Mouse (Mus musculus): ENCODE data around the gene Syn3. TPM values are rescaled to one million over a fixed set of nuclear protein-coding genes. Genes with fewer than 3 reads are reported as not detected.

Syn3 gene
- polyA plus RNA-seq, 1 experiment from 2014 or later, result 2.6 TPM

- ATAC-seq (ENCODE audit: insufficient number of reproducible peaks, low FRiP score, low TSS enrichment, low read depth), result peak; percentile 34; the same call in 1 of the 2 replicates
- Histone ChIP-seq H3K27ac (replicated peaks) (peak overlapping the region; percentile 86; the same call in 1 of the 2 replicates), H3K4me2 (replicated peaks) (no peak overlapping the region), H3K9ac (no peak overlapping the region), H3K9me3 (replicated peaks) (no peaks in the 10 kb centered on the region), H3K27me3 (peaks cover 6% of the 10 kb centered on the region; the same call in 1 of the 2 replicates), H3K36me3 (no peaks in the 10 kb centered on the region), H3K4me1 (peaks cover 22% of the 10 kb centered on the region), H3K4me3 (replicated peaks) (no peak overlapping the region)
- 60% methylated on average over 10 of the region's 10 CpGs for WGBS
Measured at GRCm38 (mm10) chr10:86294599-86295365, 203.9 kb downstream of the Syn3 start.

- Histone ChIP-seq H3K4me1 (peaks cover 22% of the 10 kb centered on the region), H3K9ac (no peak overlapping the region), H3K9me3 (replicated peaks) (no peaks in the 10 kb centered on the region), H3K4me3 (replicated peaks) (no peak overlapping the region), H3K4me2 (replicated peaks) (no peak overlapping the region), H3K27me3 (peaks cover 6% of the 10 kb centered on the region; the same call in 1 of the 2 replicates), H3K36me3 (no peaks in the 10 kb centered on the region), H3K27ac (replicated peaks) (no peak overlapping the region)
- no peak for ATAC-seq (ENCODE audit: insufficient number of reproducible peaks, low FRiP score, low TSS enrichment, low read depth)
- WGBS, result 72% methylated on average over 1 of the region's 1 CpGs
Measured at GRCm38 (mm10) chr10:86293880-86294279, 204.8 kb downstream of the Syn3 start.

- WGBS, result 51% methylated on average over 8 of the region's 8 CpGs
- ATAC-seq (ENCODE audit: insufficient number of reproducible peaks, low FRiP score, low TSS enrichment, low read depth), result no peak
- Histone ChIP-seq H3K9me3 (replicated peaks) (no peaks in the 10 kb centered on the region), H3K9ac (no peak overlapping the region), H3K4me2 (replicated peaks) (no peak overlapping the region), H3K27ac (replicated peaks) (no peak overlapping the region; the same call in 1 of the 2 replicates), H3K36me3 (no peaks in the 10 kb centered on the region), H3K4me1 (peaks cover 9% of the 10 kb centered on the region), H3K27me3 (no peaks in the 10 kb centered on the region), H3K4me3 (replicated peaks) (no peak overlapping the region)
Measured at GRCm38 (mm10) chr10:86290109-86290771, 208.5 kb downstream of the Syn3 start.

GRCm38 (mm10) chr10:86286508-86286907 is 212.2 kb downstream of the Syn3 start:
- WGBS, result 80% methylated on average over 7 of the region's 7 CpGs
- ATAC-seq (ENCODE audit: insufficient number of reproducible peaks, low FRiP score, low TSS enrichment, low read depth), result no peak
- Histone ChIP-seq H3K4me2 (replicated peaks) (no peak overlapping the region), H3K36me3 (no peaks in the 10 kb centered on the region), H3K4me3 (replicated peaks) (no peak overlapping the region), H3K4me1 (no peaks in the 10 kb centered on the region), H3K27me3 (no peaks in the 10 kb centered on the region), H3K9ac (no peak overlapping the region), H3K27ac (replicated peaks) (no peak overlapping the region), H3K9me3 (replicated peaks) (no peaks in the 10 kb centered on the region)

- no peaks in the 10 kb centered on the region for H3K27me3 ChIP-seq
- H3K9ac ChIP-seq, result no peak overlapping the region
- H3K9me3 ChIP-seq (replicated peaks), result no peaks in the 10 kb centered on the region
- no peak overlapping the region for H3K4me2 ChIP-seq (replicated peaks)
- H3K36me3 ChIP-seq, result no peaks in the 10 kb centered on the region
- ATAC-seq (ENCODE audit: insufficient number of reproducible peaks, low FRiP score, low TSS enrichment, low read depth), result no peak
- no peak overlapping the region for H3K4me3 ChIP-seq (replicated peaks)
- 81% methylated on average over 8 of the region's 8 CpGs for WGBS
- peaks cover 32% of the 10 kb centered on the region for H3K4me1 ChIP-seq
- no peak overlapping the region for H3K27ac ChIP-seq (replicated peaks)
Measured at GRCm38 (mm10) chr10:86281238-86281637, 217.5 kb downstream of the Syn3 start.

GRCm38 (mm10) chr10:86279579-86280168 is 219.0 kb downstream of the Syn3 start:
- no peaks in the 10 kb centered on the region for H3K36me3 ChIP-seq
- H3K4me1 ChIP-seq, result peaks cover 32% of the 10 kb centered on the region
- no peak overlapping the region for H3K9ac ChIP-seq
- 55% methylated on average over 7 of the region's 7 CpGs for WGBS
- no peaks in the 10 kb centered on the region for H3K9me3 ChIP-seq (replicated peaks)
- peak; percentile 62; the same call in 1 of the 2 replicates for ATAC-seq (ENCODE audit: insufficient number of reproducible peaks, low FRiP score, low TSS enrichment, low read depth)
- no peak overlapping the region for H3K4me2 ChIP-seq (replicated peaks)
- no peaks in the 10 kb centered on the region for H3K27me3 ChIP-seq
- no peak overlapping the region for H3K27ac ChIP-seq (replicated peaks)
- no peak overlapping the region for H3K4me3 ChIP-seq (replicated peaks)

- no peak for ATAC-seq (ENCODE audit: insufficient number of reproducible peaks, low FRiP score, low TSS enrichment, low read depth)
- WGBS, result 40% methylated on average over 2 of the region's 2 CpGs
- Histone ChIP-seq H3K27me3 (no peaks in the 10 kb centered on the region), H3K9ac (no peak overlapping the region), H3K27ac (replicated peaks) (no peak overlapping the region), H3K36me3 (no peaks in the 10 kb centered on the region), H3K9me3 (replicated peaks) (no peaks in the 10 kb centered on the region), H3K4me1 (peaks cover 38% of the 10 kb centered on the region), H3K4me3 (replicated peaks) (no peak overlapping the region), H3K4me2 (replicated peaks) (no peak overlapping the region)
Measured at GRCm38 (mm10) chr10:86278481-86278880, 220.2 kb downstream of the Syn3 start.

GRCm38 (mm10) chr10:86277327-86277726 is 221.4 kb downstream of the Syn3 start:
- no peak overlapping the region for H3K27ac ChIP-seq (replicated peaks)
- WGBS, result 73% methylated on average over 5 of the region's 5 CpGs
- no peaks in the 10 kb centered on the region for H3K9me3 ChIP-seq (replicated peaks)
- no peaks in the 10 kb centered on the region for H3K27me3 ChIP-seq
- peaks cover 41% of the 10 kb centered on the region for H3K4me1 ChIP-seq
- ATAC-seq (ENCODE audit: insufficient number of reproducible peaks, low FRiP score, low TSS enrichment, low read depth), result no peak
- H3K9ac ChIP-seq, result no peak overlapping the region
- H3K4me2 ChIP-seq (replicated peaks), result no peak overlapping the region
- no peaks in the 10 kb centered on the region for H3K36me3 ChIP-seq
- H3K4me3 ChIP-seq (replicated peaks), result no peak overlapping the region

GRCm38 (mm10) chr10:86275585-86275984 is 223.1 kb downstream of the Syn3 start:
- H3K9ac ChIP-seq, result no peak overlapping the region
- peaks cover 36% of the 10 kb centered on the region for H3K4me1 ChIP-seq
- 84% methylated on average over 5 of the region's 5 CpGs for WGBS
- no peaks in the 10 kb centered on the region for H3K9me3 ChIP-seq (replicated peaks)
- H3K4me3 ChIP-seq (replicated peaks), result no peak overlapping the region
- no peak overlapping the region for H3K27ac ChIP-seq (replicated peaks)
- H3K4me2 ChIP-seq (replicated peaks), result no peak overlapping the region
- no peaks in the 10 kb centered on the region for H3K36me3 ChIP-seq
- no peak for ATAC-seq (ENCODE audit: insufficient number of reproducible peaks, low FRiP score, low TSS enrichment, low read depth)
- H3K27me3 ChIP-seq, result no peaks in the 10 kb centered on the region

- H3K9me3 ChIP-seq (replicated peaks), result no peaks in the 10 kb centered on the region
- peaks cover 16% of the 10 kb centered on the region for H3K4me1 ChIP-seq
- H3K27ac ChIP-seq (replicated peaks), result 0 out of 2 replicates have a peak overlapping the region, but pooled peaks have one; percentile 48
- H3K36me3 ChIP-seq, result no peaks in the 10 kb centered on the region
- WGBS, result 32% methylated on average over 19 of the region's 19 CpGs
- H3K9ac ChIP-seq, result no peak overlapping the region
- ATAC-seq (ENCODE audit: insufficient number of reproducible peaks, low FRiP score, low TSS enrichment, low read depth), result peak; percentile 78; the same call in 1 of the 2 replicates
- no peaks in the 10 kb centered on the region for H3K27me3 ChIP-seq
- no peak overlapping the region for H3K4me3 ChIP-seq (replicated peaks)
- H3K4me2 ChIP-seq (replicated peaks), result no peak overlapping the region
Measured at GRCm38 (mm10) chr10:86273410-86274191, 225.1 kb downstream of the Syn3 start.

- peaks cover 8% of the 10 kb centered on the region for H3K4me1 ChIP-seq
- H3K36me3 ChIP-seq, result no peaks in the 10 kb centered on the region
- no peak for ATAC-seq (ENCODE audit: insufficient number of reproducible peaks, low FRiP score, low TSS enrichment, low read depth)
- 0 out of 2 replicates have a peak overlapping the region, but pooled peaks have one; percentile 23 for H3K27ac ChIP-seq (replicated peaks)
- WGBS, result 83% methylated on average over 3 of the region's 3 CpGs
- H3K9me3 ChIP-seq (replicated peaks), result no peaks in the 10 kb centered on the region
- no peak overlapping the region for H3K4me3 ChIP-seq (replicated peaks)
- no peak overlapping the region for H3K4me2 ChIP-seq (replicated peaks)
- H3K27me3 ChIP-seq, result no peaks in the 10 kb centered on the region
- no peak overlapping the region for H3K9ac ChIP-seq
Measured at GRCm38 (mm10) chr10:86272826-86273225, 225.9 kb downstream of the Syn3 start.
